Mouse (Mus musculus): Measurements from ENCODE around the gene Notch2. TPM values are rescaled to one million over a fixed set of nuclear protein-coding genes. Genes with fewer than 3 reads are reported as not detected.

Gene Notch2
- total RNA-seq, 2 experiments from 2014 or later: 33.4 to 36.0 TPM

DNA sequence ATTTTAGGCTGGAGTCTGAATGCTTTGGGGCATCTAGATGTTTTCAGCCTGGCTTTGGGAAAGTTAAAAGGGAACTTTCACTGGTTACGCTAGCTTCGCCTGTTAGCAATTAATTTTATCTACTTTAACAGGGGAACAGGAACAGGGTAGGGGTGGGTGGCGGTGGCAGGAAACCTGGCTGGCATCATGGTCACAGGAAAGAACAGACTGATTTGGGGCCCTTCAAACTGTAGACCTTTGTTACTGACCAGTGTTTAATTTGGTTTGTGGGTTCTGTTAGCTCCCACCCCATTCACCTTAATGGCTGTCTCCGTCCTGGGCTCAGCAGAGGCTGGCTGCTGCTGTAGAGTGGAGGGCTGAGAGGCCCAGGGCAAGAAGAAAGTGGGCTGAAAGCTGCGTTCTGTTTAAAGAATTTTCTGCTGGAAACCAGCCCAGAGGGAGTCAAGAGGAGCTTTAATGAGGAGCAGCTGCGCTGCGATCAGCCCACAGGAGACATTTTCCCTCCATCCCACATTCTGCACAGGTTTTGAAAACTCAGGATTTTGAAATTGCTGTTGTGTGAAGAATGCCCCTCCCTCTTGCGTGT lies 50.0 kb downstream of the Notch2 start:
- peak; percentile 15 for ATAC-seq (replicated peaks; ENCODE audit: low FRiP score, low TSS enrichment, poor library complexity, severe bottlenecking)

DNA sequence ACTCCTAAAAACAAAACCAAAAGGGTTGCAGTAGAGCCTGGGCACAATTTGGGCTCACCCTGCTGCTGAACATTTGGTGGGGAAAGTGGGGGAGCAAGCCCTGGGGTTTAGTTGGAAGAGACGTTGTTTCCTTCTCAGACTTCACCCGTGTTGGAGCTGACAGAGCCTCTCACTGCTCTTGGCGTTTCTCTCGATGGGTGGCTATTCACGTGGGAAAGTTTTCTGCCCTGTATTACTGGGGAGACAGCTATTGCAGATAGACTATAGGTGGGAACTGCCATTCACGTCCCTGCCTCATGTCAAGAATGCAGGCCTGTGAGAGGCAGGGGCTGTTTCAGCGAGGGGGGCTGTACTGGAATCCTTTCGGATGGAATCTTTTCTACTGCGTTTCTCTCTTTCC lies 50.5 kb downstream of the Notch2 start:
- ATAC-seq (replicated peaks; ENCODE audit: low FRiP score, low TSS enrichment, poor library complexity, severe bottlenecking): no peak

DNA sequence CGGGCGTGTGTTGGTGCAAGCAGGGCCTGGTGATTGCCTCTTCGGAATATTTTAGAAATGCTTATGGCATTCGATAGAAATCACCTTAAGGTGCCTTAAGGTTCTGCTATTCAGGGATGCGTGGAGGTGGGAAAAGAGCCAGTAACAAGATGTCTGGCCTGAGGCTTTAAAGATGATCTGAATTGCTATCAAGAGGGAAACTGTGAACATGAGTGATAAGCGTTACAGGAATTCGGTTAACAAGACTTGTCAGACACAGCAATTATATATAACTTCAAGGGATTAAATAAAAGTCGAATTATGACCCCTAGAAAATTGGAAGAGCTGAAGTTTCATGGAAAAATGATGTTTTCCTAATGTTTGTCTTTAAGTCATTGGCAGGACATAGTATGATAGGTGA lies 51.7 kb downstream of the Notch2 start:
- ATAC-seq (replicated peaks; ENCODE audit: low FRiP score, low TSS enrichment, poor library complexity, severe bottlenecking): no peak

DNA sequence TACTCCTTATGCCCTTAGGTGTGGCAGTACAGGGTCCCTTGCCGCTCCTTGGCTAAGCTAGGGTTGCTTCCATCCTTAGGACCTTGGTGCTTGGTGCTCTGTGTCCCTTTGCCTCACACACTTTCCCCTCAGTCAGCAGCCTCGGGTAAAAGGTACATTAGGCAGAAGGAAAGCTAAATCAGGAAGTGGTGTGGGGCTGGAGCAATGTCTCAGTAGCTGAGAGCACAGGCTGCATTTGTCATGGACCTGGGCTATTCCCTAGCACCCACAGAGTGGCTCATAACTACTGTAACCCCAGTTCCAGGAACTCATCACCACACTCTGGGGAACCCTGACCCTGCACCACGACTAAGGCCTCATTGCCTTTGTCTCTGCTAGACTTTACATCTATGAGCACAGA lies 53.1 kb downstream of the Notch2 start:
- ATAC-seq (replicated peaks; ENCODE audit: low FRiP score, low TSS enrichment, poor library complexity, severe bottlenecking): no peak

DNA sequence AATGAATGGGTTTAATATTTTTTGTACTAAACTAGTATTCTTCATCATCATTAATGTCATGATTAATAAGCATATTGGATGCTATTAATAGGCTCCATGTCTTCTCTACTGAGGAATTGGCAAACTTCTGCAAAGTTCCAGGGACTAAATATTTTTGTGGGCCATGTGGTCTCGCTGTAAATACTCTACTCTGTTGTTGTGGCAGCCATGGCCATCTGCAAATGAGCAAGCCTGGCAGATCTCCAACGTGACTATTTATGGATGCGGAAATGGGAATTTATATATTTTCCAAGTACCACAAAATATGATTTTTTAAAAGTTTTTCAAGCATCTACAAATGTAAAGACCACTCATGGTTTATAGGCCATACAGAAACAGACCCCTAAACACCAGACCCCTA lies 54.1 kb downstream of the Notch2 start:
- no peak for ATAC-seq (replicated peaks; ENCODE audit: low FRiP score, low TSS enrichment, poor library complexity, severe bottlenecking)

DNA sequence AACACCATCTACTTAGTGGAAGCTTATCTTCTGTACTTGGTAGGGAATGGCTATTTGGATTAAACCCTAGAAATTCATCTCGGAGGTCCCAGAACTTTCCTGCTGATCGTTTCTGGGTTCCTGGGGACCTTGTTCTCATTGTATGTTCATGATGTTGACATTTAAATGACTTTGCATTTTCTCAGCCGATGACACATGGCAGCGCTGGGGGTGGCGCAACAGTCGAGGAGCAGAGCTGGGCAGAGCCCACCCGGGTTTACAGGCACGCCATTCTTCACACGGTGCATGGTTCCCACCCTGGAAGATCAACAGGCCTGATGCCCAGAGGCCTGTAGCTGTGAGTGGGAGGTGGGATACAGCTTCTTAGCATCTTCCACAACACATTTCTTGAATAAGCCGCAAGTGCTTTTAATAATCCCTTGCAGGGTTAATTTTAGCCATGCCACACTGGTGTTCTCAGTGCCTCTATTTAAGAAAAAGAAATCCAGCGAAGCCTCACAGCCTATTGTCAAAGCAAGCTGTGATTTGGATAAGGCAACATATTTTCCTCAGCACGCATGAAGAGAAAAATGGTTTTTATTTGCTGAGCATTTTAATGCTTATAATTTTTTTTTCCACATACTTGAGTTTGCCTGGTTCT lies 54.6 kb downstream of the Notch2 start:
- ATAC-seq (replicated peaks; ENCODE audit: low FRiP score, low TSS enrichment, poor library complexity, severe bottlenecking): no peak

DNA sequence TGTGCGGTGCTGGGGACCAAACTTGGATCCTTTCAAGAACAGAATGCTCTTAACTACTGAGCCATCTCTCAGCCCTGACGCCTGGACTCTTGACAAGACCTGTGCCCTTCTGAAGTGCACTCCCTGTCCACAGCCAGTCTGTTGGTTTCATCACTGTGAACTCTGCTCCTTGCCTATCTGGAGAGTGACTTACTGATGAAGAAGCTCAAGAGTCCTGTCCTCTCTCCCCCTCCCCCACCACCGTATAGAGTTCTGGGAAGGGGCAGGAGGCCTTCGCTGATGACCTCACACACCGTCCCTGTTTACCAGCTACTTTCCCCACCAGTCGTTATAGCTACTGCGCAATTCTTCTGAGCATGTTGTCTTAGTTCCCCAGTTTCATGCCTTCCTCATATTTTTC lies 55.8 kb downstream of the Notch2 start:
- 0 out of 2 replicates have a peak, but pooled peaks have one; percentile 16 for ATAC-seq (replicated peaks; ENCODE audit: low FRiP score, low TSS enrichment, poor library complexity, severe bottlenecking)

DNA sequence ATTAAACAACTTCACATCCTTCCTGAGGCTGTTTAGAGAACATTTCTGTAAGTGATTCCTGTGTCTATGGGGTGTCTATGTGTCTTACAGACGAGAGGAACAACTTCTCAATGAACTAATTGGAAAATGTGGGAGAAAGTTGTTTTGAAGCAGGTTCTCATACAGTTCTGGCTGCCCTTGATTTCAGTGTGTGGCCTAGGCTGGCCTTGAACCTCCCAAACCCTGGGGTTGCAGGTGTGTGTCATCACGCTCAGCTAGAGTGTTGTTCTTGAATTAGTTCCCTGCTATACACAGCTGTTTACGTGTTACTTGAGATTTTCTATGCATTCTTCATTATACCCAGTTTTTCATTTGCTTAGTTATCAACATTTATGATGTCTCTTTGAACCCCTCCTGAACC lies 56.5 kb downstream of the Notch2 start:
- ATAC-seq (replicated peaks; ENCODE audit: low FRiP score, low TSS enrichment, poor library complexity, severe bottlenecking): no peak

DNA sequence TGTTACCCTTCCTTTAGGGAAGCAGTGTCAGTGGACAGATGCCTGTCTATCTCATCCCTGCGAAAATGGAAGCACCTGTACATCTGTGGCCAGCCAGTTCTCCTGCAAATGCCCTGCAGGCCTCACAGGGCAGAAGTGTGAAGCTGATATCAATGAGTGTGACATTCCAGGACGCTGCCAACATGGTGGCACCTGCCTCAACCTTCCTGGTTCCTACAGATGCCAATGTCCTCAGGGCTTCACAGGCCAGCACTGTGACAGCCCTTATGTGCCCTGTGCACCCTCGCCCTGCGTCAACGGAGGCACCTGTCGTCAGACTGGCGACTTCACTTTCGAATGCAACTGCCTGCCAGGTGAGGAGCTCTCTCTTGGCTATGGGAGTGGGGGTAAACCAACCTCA lies 59.2 kb downstream of the Notch2 start:
- ATAC-seq (replicated peaks; ENCODE audit: low FRiP score, low TSS enrichment, poor library complexity, severe bottlenecking): no peak

DNA sequence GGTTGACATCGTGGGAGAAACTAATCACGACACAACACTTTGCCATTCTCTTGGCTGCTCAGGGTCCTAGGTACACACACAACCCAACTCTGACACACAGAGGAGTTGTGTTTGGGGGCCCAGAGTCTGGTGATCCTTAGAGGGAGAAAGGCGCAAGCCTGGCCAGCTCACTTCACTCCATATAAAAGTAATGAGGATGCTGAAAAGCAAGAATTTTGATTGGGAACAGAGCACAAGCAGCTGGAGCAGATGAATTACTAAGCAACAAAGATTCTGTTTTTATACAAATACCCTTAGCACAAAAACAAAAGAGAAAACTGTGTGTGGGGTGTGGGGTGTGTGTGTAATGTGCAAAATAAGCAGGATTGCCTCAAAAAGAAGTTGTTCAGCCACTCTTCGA lies 60.2 kb downstream of the Notch2 start:
- ATAC-seq (replicated peaks; ENCODE audit: low FRiP score, low TSS enrichment, poor library complexity, severe bottlenecking): no peak

DNA sequence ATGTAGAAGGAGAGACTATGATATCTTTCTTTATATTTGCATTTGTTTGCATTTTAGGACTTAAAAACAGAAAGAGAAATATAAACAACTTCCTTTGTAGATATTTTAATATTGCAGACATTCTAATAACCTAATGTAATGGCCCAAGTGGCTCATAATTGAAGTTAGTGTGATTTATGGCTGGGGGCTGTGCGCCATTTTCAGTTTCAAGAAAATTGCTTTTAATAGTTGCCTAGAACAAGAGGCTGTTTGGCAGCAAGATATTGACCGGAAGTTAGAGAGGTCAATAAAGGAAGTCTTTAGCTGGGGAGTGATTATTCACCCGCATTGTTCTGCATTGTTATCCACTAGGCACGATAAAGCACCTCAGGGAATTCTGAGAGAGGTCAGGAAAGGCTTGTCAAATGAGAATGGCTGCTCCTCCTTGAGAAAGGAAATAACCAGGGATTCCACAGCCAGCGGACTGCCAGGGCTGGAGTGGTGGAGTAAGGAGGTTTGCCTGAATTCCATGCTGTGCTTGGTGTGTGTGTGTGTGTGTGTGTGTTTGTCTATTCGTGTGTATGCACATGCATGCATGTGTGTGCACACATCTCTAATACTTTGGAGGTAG lies 61.4 kb downstream of the Notch2 start:
- ATAC-seq (replicated peaks; ENCODE audit: low FRiP score, low TSS enrichment, poor library complexity, severe bottlenecking): no peak

DNA sequence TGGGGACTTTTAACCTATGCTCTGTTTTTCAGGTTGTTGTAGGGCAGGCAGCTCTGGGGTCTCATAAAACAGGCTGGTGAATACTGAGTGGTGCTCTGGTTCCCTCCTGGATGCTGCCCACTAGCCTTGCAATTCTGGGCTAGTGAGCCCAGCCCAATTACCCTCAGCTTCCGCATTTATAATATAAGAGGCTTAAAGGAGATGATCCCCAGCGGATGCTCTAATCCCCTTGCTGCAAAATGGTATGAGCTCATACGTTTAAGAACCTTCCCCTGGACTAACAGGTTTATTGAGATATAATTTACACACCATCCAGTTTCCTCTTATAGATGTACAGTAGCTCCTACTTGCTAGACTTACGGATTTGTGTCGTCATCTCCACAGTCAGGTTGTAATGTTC lies 64.5 kb downstream of the Notch2 start:
- ATAC-seq (replicated peaks; ENCODE audit: low FRiP score, low TSS enrichment, poor library complexity, severe bottlenecking): no peak

DNA sequence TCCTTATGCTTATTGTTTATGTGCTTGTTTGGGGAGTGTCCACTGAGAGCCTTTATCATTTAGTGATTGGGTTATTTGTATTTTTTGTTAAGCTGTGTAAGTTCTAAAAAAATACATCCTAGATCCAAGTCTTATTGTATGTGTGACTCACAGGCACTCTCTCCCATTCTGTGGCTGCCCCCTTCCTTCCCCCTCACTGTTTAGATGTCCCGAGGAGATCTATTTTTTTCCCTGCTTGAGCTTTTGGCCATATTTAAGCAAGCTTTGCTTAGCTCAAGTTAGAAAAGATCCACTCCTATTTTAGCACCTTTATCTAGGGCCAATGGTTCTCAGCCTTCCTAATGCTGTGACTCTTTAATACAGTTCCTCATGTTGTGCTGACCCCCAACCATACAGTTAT lies 65.5 kb downstream of the Notch2 start:
- ATAC-seq (replicated peaks; ENCODE audit: low FRiP score, low TSS enrichment, poor library complexity, severe bottlenecking): no peak

DNA sequence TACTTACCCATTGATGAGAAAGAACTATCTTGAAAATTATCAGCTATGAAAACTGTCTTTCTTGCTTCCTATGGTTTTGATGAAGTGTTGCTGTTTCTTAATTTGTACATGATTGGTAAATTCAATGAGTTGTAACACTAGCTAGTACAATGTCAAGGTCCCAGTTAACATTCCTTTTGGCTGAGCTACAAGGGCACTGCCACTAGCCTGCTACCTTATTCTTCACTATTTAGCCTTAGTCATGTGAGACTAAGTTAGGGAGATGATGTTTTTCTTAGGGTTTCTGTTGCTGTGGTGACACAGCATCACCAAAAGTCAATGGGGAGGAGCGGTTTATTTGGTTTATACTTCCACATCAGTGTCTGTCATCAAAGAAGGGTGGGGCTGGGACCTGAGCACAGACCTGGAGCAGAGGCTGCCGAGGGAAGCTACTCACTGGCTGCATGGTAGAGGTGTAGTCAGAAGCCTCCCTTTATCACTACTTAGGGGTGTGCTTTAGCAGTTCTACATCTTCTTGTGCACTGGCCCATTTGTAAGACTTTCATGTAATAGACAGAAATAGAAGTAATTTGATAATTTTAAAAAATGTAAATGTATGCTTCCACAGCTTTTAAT lies 66.4 kb downstream of the Notch2 start:
- ATAC-seq (replicated peaks; ENCODE audit: low FRiP score, low TSS enrichment, poor library complexity, severe bottlenecking): peak; percentile 43

DNA sequence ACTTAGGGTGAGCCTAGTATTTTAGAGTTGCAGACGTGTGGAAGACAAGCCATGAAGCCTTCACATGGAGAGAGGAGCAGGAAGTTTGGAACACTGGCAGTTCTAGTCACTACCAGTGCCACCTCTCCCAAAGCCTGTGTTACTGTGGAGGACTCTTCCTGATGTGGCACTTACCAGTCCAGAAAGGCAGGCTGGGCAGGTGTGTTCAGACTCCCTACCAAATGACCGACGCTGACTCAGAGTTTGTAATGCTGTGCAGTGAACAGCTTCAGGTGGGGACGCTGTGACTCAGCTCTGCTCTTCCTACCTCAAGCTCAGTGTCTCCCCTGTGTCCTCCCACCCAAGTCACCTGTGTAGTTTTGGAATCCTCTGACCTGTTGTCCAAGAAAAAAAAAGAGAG lies 67.3 kb downstream of the Notch2 start:
- no peak for ATAC-seq (replicated peaks; ENCODE audit: low FRiP score, low TSS enrichment, poor library complexity, severe bottlenecking)

DNA sequence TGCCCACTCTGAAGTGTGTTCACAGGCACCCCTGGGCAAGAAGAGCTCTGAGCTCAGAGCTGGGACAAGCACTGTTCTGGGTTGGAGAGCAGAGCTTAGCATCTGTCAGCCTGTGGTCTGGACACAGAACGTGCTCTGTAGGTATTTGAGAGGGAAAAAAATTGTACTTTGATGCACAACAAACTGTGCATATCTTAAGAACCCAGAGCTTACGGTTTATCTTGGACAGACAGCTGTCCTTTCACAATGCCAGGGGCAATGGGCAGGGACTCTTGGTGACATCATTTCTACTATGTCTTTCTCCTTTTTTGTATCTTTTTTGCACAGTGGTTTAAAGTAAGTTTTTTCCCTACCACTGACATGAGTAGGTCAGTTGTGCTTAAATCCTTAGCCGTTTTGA lies 68.9 kb downstream of the Notch2 start:
- ATAC-seq (replicated peaks; ENCODE audit: low FRiP score, low TSS enrichment, poor library complexity, severe bottlenecking): peak; percentile 84

DNA sequence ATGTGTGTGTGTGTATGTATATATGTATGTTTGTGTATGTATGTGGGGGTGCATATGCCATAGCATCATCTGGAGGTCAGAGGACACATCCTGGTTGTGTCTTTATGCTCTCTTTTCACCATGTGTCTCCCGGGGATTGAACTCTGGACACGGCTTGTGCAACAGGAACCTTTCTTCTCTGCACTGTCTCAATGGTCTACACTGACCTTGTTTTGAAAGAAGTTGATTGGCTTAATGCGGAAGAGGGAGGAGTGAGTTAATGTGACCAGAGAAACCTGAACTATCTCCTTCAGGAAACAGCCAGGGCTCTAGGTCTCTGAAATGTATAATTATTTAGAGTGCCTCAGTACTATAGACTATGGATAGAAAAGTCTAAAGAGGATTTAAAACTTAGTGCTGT lies 69.6 kb downstream of the Notch2 start:
- no peak for ATAC-seq (replicated peaks; ENCODE audit: low FRiP score, low TSS enrichment, poor library complexity, severe bottlenecking)

DNA sequence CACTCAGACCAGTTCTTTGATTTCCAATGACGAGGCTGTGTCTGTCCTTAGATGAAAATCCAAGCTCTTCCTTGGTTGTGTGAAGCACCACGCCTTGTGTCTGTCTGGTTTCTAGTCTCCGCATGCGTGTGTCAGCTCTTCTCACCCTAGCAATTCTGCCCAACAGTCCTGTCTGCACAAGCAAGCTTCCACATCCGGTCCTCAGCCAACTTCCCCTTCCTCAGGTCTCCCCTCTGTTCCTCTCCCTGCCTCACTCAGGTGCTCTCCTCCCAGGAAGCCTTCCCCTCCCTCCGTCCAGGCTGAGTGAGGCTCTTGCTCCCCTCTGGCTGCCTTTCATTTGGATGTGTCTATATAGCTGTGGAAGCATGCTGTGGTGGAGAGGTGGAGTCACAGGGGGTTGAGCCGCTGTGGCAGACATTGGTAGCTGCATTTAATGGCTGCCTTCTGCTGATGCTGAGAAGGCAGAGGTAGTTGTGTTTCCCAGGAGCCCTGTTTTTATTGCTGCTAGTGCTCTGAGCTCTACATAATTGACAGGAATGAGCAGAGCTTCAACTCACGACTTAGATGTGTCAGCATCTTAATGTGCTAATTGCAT lies 70.8 kb downstream of the Notch2 start:
- ATAC-seq (replicated peaks; ENCODE audit: low FRiP score, low TSS enrichment, poor library complexity, severe bottlenecking): no peak

DNA sequence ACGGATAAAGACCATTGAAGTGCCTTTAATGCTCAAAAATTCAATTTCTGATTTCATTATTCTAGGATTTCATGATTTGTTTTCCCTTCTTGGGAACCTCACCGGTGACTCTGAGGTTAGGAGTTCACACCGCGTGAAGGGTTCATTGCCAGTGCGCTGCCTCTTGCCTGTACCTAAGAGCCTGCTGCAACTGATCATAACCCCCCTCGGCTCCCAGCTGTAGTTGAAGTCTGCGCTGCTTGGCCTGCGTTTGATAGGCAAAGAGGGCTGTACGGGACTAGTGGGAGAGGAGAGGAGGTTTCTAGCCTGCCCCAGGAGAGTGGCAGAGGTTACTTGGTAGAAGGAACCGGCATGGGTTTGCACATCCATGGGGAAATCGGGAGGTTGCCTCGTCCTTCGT lies 71.5 kb downstream of the Notch2 start:
- no peak for ATAC-seq (replicated peaks; ENCODE audit: low FRiP score, low TSS enrichment, poor library complexity, severe bottlenecking)

DNA sequence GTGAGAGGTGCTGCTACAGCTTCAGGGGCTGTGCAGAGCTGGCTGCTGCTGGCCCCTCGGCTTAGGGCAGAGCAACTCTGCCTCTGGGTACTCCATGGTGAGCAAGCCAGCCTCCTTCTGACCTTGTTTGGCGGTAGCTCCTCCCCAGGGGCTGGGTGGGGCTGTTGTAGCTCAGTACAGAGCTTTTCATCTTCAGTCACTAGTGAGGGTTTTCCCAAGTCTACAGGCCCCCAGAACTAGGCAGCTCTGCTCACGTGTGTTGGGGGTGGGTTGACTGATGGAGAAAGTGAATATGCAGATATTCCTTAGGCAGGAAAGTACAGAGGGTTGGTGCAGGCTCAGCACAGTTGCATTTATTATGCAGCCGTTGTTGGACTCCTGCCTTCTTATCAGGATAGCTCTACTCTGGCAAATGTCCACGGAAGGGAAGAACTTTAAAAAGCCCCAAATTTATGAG lies 72.5 kb downstream of the Notch2 start:
- peak; percentile 78 for ATAC-seq (replicated peaks; ENCODE audit: low FRiP score, low TSS enrichment, poor library complexity, severe bottlenecking)

Measured in megakaryocyte-erythroid progenitor cell, adult 5-6 weeks (primary cell).